Mouse (Mus musculus) limb, embryonic 12.5 days (tissue): Measurements from ENCODE around the gene Ttll11. TPM values are rescaled to one million over a fixed set of nuclear protein-coding genes. Genes with fewer than 3 reads are reported as not detected.
A peak's percentile ranks its signal among the peaks of the same experiment; 100 is the strongest.

ENCODE experiments used
- ATAC-seq: fragments of 200-750 bp; cut with Nextera tagmentation; 2 replicates; pipeline ENCODE4 v1.8.0; 2017; ENCODE audit warnings: low read depth, moderate TSS enrichment; ENCODE audit not compliant: insufficient number of reproducible peaks, insufficient read depth, low FRiP score, low TSS enrichment
- H3K27ac ChIP-seq: fragments of 300-500 bp; sonication (generic); 2 replicates; pipeline ENCODE4 v1.5.1; 2016; ENCODE audit warnings: mild to moderate bottlenecking, moderate library complexity
- H3K27me3 ChIP-seq: fragments of 300-500 bp; sonication (generic); 2 replicates; pipeline ENCODE4 v1.6.1; 2016; ENCODE audit warnings: mild to moderate bottlenecking, moderate library complexity
- H3K36me3 ChIP-seq: fragments of 300-500 bp; sonication (generic); 2 replicates; pipeline ENCODE4 v1.6.1; 2016; ENCODE audit warnings: mild to moderate bottlenecking, moderate library complexity
- H3K4me1 ChIP-seq: fragments of 300-500 bp; sonication (generic); replicated peaks from 2 replicates; pipeline ENCODE4 v1.6.1; 2016
- H3K4me2 ChIP-seq: fragments of 300-500 bp; sonication (generic); 2 replicates; pipeline ENCODE4 v1.6.1; 2016; ENCODE audit warnings: mild to moderate bottlenecking, moderate library complexity
- H3K4me3 ChIP-seq: fragments of 300-500 bp; sonication (generic); replicated peaks from 2 replicates; pipeline ENCODE4 v1.5.1; 2016; ENCODE audit warnings: mild to moderate bottlenecking
- H3K9ac ChIP-seq: fragments of 300-500 bp; sonication (generic); replicated peaks from 2 replicates; pipeline ENCODE4 v1.6.1; 2016; ENCODE audit warnings: mild to moderate bottlenecking, moderate library complexity
- H3K9me3 ChIP-seq: fragments of 300-500 bp; sonication (generic); 2 replicates; pipeline ENCODE4 v1.6.1; 2016; ENCODE audit warnings: mild to moderate bottlenecking, moderate library complexity
- WGBS: fragments of 180-500 bp; shearing (Covaris S2); methylation state at CpG from one replicate; pipeline ENCODE4 v1.1.7; 2016; 5-methylcytosine and 5-hydroxymethylcytosine counted together
- polyA plus RNA-seq: library from polyadenylated mRNA; unstranded; fragments of >200 nt; fragmentation: Nextera tagmentation; extraction: Ambion mirVana; gene quantifications from 2 replicates; pipeline ENCODE4 v1.2.1, GENCODE M21; 2016

Ttll11 gene
- polyA plus RNA-seq, 1 experiment from 2014 or later = 1.3 TPM

GRCm38 (mm10) chr2:35899712-35900111 is 80.0 kb downstream of the Ttll11 start:
- no peak for ATAC-seq
- 95% methylated on average over 3 of the region's 3 CpGs for WGBS
- H3K4me1 ChIP-seq = no peaks in the 10 kb centered on the region

GRCm38 (mm10) chr2:35899135-35899474 is 80.6 kb downstream of the Ttll11 start:
- H3K9ac ChIP-seq = no peak overlapping the region
- 68% methylated on average over 4 of the region's 4 CpGs for WGBS
- ATAC-seq = no peak
- H3K4me2 ChIP-seq = no peak overlapping the region
- H3K27ac ChIP-seq = no peak overlapping the region
- H3K4me1 ChIP-seq = no peaks in the 10 kb centered on the region
- H3K36me3 ChIP-seq = no peaks in the 10 kb centered on the region
- H3K4me3 ChIP-seq = no peak overlapping the region
- no peaks in the 10 kb centered on the region for H3K9me3 ChIP-seq
- no peaks in the 10 kb centered on the region; the same call in 1 of the 2 replicates for H3K27me3 ChIP-seq

More at GRCm38 (mm10) chr2:35899712-35900111, 80.0 kb downstream of the Ttll11 start:
- Histone ChIP-seq H3K4me3 (no peak overlapping the region), H3K9me3 (no peaks in the 10 kb centered on the region), H3K4me2 (no peak overlapping the region), H3K27me3 (no peaks in the 10 kb centered on the region; the same call in 1 of the 2 replicates), H3K9ac (no peak overlapping the region), H3K27ac (no peak overlapping the region), H3K36me3 (no peaks in the 10 kb centered on the region)

- Histone ChIP-seq H3K9ac (no peak overlapping the region), H3K9me3 (no peaks in the 10 kb centered on the region), H3K27ac (no peak overlapping the region), H3K4me1 (no peaks in the 10 kb centered on the region), H3K4me3 (no peak overlapping the region), H3K27me3 (no peaks in the 10 kb centered on the region; the same call in 1 of the 2 replicates), H3K4me2 (no peak overlapping the region), H3K36me3 (no peaks in the 10 kb centered on the region)
- peak; percentile 61; the same call in 1 of the 2 replicates for ATAC-seq
- 68% methylated on average over 6 of the region's 6 CpGs for WGBS
Observed at GRCm38 (mm10) chr2:35898425-35899134, 81.1 kb downstream of the Ttll11 start.

- Histone ChIP-seq H3K9ac (no peak overlapping the region), H3K4me2 (no peak overlapping the region), H3K27ac (no peak overlapping the region), H3K4me3 (no peak overlapping the region), H3K4me1 (no peaks in the 10 kb centered on the region), H3K9me3 (no peaks in the 10 kb centered on the region), H3K27me3 (no peaks in the 10 kb centered on the region; the same call in 1 of the 2 replicates), H3K36me3 (no peaks in the 10 kb centered on the region)
- ATAC-seq = no peak
- 88% methylated on average over 2 of the region's 2 CpGs for WGBS
Observed at GRCm38 (mm10) chr2:35897125-35897524, 82.6 kb downstream of the Ttll11 start.

GRCm38 (mm10) chr2:35894512-35894911 is 85.2 kb downstream of the Ttll11 start:
- no peak overlapping the region for H3K27ac ChIP-seq
- H3K4me3 ChIP-seq = no peak overlapping the region
- H3K4me2 ChIP-seq = no peak overlapping the region
- H3K27me3 ChIP-seq = no peaks in the 10 kb centered on the region; the same call in 1 of the 2 replicates
- H3K4me1 ChIP-seq = no peaks in the 10 kb centered on the region
- ATAC-seq = no peak
- no peaks in the 10 kb centered on the region for H3K9me3 ChIP-seq
- 88% methylated on average over 2 of the region's 2 CpGs for WGBS
- H3K36me3 ChIP-seq = no peaks in the 10 kb centered on the region
- no peak overlapping the region for H3K9ac ChIP-seq

GRCm38 (mm10) chr2:35890635-35891034 is 89.1 kb downstream of the Ttll11 start:
- H3K4me1 ChIP-seq = no peaks in the 10 kb centered on the region
- no peak overlapping the region for H3K27ac ChIP-seq
- H3K4me3 ChIP-seq = no peak overlapping the region
- H3K9ac ChIP-seq = no peak overlapping the region
- no peaks in the 10 kb centered on the region for H3K9me3 ChIP-seq
- WGBS = 67% methylated on average over 3 of the region's 3 CpGs
- ATAC-seq = no peak
- no peaks in the 10 kb centered on the region for H3K27me3 ChIP-seq
- no peaks in the 10 kb centered on the region for H3K36me3 ChIP-seq
- no peak overlapping the region for H3K4me2 ChIP-seq

GRCm38 (mm10) chr2:35889776-35890175 is 89.9 kb downstream of the Ttll11 start:
- no peaks in the 10 kb centered on the region for H3K36me3 ChIP-seq
- no peaks in the 10 kb centered on the region for H3K9me3 ChIP-seq
- WGBS = 62% methylated on average over 2 of the region's 2 CpGs
- no peak overlapping the region for H3K9ac ChIP-seq
- H3K4me1 ChIP-seq = peaks cover 5% of the 10 kb centered on the region; the same call in 1 of the 2 replicates
- ATAC-seq = no peak
- H3K4me2 ChIP-seq = no peak overlapping the region
- no peaks in the 10 kb centered on the region for H3K27me3 ChIP-seq
- H3K4me3 ChIP-seq = no peak overlapping the region
- no peak overlapping the region for H3K27ac ChIP-seq

- no peaks in the 10 kb centered on the region for H3K36me3 ChIP-seq
- 33% methylated on average over 7 of the region's 7 CpGs for WGBS
- H3K4me3 ChIP-seq = no peak overlapping the region
- H3K27me3 ChIP-seq = peaks cover 4% of the 10 kb centered on the region
- H3K9ac ChIP-seq = no peak overlapping the region
- ATAC-seq = no peak
- H3K27ac ChIP-seq = no peak overlapping the region
- H3K4me1 ChIP-seq = peaks cover 21% of the 10 kb centered on the region
- no peak overlapping the region for H3K4me2 ChIP-seq
- H3K9me3 ChIP-seq = no peaks in the 10 kb centered on the region
Observed at GRCm38 (mm10) chr2:35884296-35884695, 95.4 kb downstream of the Ttll11 start.

- Histone ChIP-seq H3K9me3 (no peaks in the 10 kb centered on the region), H3K27me3 (peaks cover 10% of the 10 kb centered on the region), H3K9ac (0 out of 2 replicates have a peak overlapping the region, but pooled peaks have one; percentile 0), H3K4me2 (no peak overlapping the region), H3K36me3 (no peaks in the 10 kb centered on the region), H3K27ac (no peak overlapping the region), H3K4me1 (peaks cover 22% of the 10 kb centered on the region), H3K4me3 (no peak overlapping the region)
- ATAC-seq = no peak
- WGBS = 46% methylated on average over 9 of the region's 9 CpGs
Observed at GRCm38 (mm10) chr2:35882336-35882987, 97.3 kb downstream of the Ttll11 start.

- WGBS = 82% methylated on average over 9 of the region's 9 CpGs
- Histone ChIP-seq H3K27me3 (peaks cover 10% of the 10 kb centered on the region), H3K4me3 (no peak overlapping the region), H3K27ac (no peak overlapping the region), H3K9me3 (no peaks in the 10 kb centered on the region), H3K4me2 (no peak overlapping the region), H3K9ac (no peak overlapping the region), H3K4me1 (peaks cover 25% of the 10 kb centered on the region), H3K36me3 (no peaks in the 10 kb centered on the region)
- ATAC-seq = no peak
Observed at GRCm38 (mm10) chr2:35881896-35882295, 97.8 kb downstream of the Ttll11 start.

GRCm38 (mm10) chr2:35880362-35880761 is 99.4 kb downstream of the Ttll11 start:
- H3K9me3 ChIP-seq = no peaks in the 10 kb centered on the region
- peaks cover 10% of the 10 kb centered on the region for H3K27me3 ChIP-seq
- no peaks in the 10 kb centered on the region for H3K36me3 ChIP-seq
- no peak overlapping the region for H3K27ac ChIP-seq
- H3K4me1 ChIP-seq = peaks cover 28% of the 10 kb centered on the region
- no peak overlapping the region for H3K4me2 ChIP-seq
- H3K4me3 ChIP-seq = no peak overlapping the region
- ATAC-seq = no peak
- no peak overlapping the region for H3K9ac ChIP-seq
- WGBS = 52% methylated on average over 7 of the region's 7 CpGs
